Mouse (Mus musculus) adrenal gland, adult 2 months (tissue): ENCODE results near the gene Gm28035. TPM values are rescaled to one million over a fixed set of nuclear protein-coding genes. Genes with fewer than 3 reads are reported as not detected.

Experiments used
- DNase-seq: peaks from one replicate; pipeline ENCODE4 v3.0.0; 2021
- polyA plus RNA-seq: library from polyadenylated mRNA; depleted of rRNA; stranded (reverse); fragments of >200 nt; gene quantifications from 2 replicates; pipeline ENCODE4 v1.2.3, GENCODE M21; 2012
- total RNA-seq, 2 experiments: library from RNA; stranded (reverse); gene quantifications; 2 replicates each; pipeline ENCODE4 v1.2.3; 2021

Gene Gm28035
- total and polyA plus RNA-seq, 3 experiments, result 0.97 to 14.0 (median 1.9) TPM

DNA sequence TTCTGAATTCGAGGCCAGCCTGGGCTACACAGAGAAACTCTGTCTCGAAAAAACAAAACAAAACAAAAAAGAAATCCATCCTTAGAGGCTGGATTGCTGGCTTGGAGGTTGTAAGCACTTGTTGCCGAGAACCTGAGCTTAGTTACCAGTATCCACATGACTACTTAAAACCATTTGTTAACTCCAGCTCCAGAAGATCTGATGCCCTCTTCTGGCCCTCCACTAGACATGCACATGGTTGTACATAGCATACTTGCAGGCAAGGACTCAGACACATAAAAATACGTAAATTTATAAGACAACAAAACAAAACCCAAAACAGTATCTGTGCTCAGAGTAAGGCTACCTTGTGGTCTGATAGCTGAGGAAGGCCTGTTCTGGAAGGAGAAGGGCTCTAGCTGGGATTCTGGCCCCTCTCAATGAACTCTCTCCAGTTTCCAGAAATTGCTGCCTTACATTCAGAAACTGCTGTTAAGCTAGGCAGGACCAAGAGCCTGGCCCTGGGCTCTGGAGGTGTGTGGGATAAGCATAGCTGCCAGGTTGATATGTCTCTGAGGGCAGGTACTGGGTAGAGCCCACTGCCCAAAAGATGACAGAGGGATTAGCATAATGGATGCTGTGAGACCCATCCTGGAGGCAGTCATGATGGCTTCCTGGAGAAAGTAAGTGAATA lies 20.8 kb downstream of the Gm28035 start:
- DNase-seq, result no peak

DNA sequence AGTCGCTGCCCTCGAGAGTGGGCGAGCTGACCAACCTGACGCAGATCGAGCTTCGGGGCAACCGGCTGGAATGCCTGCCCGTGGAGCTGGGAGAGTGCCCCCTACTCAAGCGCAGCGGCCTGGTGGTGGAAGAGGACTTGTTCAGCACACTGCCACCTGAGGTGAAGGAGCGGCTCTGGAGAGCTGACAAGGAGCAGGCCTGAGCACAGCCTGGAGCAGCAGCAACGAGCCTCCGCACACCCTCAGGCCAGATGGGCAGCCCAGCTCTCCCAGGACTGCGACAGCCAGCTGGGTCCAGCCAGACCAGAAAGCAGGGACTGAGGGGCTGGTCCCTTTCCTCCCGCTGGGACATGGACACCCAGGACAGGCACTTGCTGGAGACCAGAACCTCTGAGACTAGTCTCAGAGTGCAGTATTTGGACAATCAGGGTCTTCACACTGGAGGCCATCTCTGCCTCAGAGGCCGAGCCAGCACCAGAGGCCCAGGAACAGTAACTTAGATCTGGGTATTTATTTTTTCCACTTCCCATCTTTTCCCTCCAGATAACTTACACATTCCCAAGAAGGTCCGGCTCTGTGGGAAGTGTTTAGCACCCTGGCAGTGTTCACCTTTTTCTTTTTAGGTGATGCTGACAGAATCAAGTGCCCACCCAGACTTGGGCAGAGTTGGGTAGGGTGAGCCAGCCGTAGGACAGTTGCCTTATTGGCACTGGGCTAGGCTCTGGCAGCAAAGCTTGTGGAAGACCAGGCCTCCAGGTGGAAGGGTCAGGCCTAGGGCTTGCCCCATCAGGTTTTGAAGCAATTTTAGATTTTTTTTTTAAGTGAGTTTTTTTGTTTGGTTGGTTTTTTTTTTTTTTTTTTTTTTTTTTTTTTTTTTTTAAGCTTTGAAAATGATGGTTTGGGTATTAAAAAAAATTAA lies 21.8 kb downstream of the Gm28035 start:
- no peak for DNase-seq

DNA sequence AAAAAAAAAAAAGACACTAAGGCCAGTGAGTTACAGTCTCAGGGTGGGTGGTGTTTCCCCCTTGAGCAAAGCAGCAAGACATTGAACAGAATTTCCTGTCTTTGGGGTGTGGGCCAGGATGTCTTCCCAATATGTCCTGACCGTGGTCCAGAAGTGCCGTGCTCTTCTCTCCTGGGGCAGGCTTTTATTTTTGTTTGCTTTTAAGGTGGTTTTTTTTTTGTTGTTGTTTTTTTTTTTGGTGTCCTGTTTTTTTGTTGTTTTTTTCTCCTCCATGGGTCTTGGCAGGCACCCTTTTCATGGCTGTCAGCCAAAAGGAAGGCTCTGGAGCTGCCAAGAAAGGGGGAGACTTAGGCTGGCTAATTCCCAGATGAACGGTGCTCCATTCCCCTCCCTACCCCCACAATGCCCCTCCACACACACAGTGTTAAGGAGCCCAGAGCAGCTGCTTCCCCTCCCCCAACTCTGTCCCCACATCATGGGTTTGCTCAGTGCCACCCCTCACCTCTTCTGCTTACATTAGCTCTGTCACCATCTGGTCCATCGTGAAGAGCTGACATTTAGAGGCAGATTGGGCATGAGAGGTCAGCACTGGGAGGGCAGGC lies 22.6 kb downstream of the Gm28035 start:
- DNase-seq, result peak; percentile 75

- DNase-seq, result no peak
Observed at GRCm38 (mm10) chr2:30263811-30264210, 23.4 kb downstream of the Gm28035 start.

GRCm38 (mm10) chr2:30264671-30265519 lies 24.5 kb downstream of the Gm28035 start:
- DNase-seq, result no peak

DNA sequence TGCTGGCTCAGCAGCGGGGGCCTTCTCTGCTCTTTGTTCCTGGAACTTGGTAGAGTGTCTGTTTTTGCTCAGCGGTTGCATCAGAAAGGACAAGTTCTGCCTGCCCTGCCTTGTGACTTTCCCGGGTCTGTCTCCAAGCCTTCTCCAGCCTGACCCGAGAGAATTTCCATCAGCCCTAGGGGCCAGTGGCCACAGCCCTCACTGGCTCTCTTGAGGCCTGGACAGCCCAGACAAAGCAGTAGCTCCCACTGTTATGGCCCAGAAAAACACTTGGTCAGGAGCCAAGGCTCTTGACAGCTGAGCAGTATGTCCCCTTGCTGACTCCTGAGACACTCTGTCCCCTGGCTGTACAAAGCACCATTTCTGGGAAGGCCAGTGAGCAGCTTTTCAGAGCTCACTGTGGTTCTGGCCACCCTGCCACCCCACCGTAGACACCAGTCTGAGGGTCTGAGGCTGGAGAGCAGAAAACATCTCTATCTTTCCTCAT lies 25.4 kb downstream of the Gm28035 start, which contains the start of gene Phyhd1:
Phyhd1 (plus strand) TSS at position 437 of the 487 bp plus-strand sequence.
- peak; percentile 82 for DNase-seq

DNA sequence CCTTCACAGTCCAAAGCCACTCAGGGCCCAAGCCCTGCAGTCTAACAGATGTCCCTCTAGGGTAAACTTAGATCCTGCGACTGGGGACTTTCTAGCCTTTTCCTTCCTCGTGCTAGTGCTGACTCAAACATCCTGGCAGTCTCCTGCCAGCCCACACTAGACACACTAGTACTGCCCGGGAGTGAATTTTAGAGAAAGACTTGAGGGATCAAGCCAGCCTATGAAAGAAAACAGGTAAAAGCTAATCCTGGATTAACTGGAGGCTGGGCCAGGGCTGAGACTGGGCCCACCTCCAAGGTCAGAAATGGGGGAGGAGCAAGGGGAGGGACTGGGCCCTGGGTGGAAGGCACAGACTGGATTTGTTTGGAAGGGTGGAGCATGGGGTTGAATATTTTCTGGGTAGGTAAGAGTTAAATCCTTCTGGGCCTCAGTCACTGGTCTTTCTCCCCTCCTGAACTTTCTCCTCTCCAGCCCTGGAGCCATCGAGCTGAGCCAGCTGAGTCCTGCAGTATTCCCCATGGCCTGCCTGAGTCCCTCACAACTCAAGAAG lies 26.1 kb downstream of the Gm28035 start:
- DNase-seq, result peak; percentile 87

DNA sequence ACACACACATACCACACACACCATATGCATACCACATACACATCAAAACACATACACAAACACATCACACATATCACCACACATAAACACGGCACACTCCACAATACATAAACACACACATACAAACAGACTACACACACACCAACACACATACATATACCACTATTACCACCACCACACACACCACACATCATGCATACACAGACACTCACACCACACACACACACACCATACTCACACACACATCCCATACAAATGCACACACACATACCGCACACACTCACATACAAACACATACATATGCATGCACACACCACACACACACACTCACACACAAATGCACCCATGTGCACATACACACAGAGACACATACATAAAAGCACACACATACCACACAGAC lies 27.1 kb downstream of the Gm28035 start:
- DNase-seq, result no peak

- peak; percentile 59 for DNase-seq
Observed at GRCm38 (mm10) chr2:30268371-30268770, 28.0 kb downstream of the Gm28035 start.

- DNase-seq, result no peak
Observed at GRCm38 (mm10) chr2:30269241-30269990, 29.0 kb downstream of the Gm28035 start.

DNA sequence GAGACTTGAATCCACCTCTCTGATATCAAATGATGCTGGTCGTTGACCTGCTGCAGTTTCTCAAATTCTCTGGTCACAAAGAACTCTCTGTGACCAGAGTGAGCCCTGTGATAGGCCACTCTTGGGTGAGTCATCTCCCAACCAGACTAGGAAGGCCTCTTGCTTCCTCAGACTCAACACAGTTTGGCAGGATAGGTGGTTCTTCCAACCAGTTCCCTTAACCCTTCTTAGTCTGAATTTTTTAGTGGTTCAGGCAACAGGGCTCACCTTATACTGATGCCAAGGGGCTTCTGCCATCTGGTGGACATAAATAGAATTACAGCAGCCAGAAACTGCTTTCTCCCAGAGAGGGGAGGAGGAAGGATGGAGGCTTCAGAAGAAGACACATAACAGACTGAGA lies 29.8 kb downstream of the Gm28035 start:
- DNase-seq, result peak; percentile 85

DNA sequence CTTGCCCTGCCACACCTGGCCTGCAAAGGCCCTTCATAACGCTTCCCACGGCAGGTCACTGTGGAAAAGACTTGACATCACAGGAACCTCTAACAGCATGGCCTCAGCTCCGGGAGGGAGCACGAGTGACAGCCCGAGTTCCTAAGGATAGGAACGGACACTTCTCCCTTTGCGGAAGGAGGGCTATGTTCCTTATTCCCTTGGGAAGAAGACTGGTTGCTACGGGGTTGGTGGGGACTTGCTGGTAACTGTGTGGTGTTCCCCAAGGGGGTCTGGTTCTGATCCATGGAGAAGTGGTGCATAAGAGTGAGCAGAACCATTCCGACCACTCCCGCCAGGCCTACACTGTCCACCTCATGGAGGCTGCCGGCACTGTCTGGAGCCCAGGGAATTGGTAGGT lies 40.4 kb downstream of the Gm28035 start, which contains the start of gene Gm28038:
Gm28038 (plus strand) TSS at position 301 of the 400 bp plus-strand sequence.
- no peak for DNase-seq

DNA sequence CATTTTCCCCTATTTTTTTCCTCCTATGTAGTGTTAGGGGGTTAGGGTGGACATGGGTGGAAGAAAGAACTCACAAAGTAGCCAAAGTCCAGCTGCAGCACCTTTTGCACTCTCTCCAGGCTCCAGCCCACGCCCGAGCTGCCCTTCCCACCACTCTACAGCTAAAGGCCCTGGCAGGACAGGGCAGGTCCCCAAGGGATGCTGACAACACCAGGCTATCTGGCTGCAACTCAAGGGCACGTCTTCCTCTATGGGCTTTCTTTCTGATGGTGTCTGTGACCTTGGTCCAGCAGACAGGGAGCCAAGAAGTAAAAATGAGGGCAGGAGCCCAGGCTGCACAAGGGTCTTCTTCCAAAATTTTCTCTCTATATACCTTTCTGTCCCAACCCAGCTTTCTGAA lies 41.3 kb downstream of the Gm28035 start:
- DNase-seq, result peak; percentile 80

- peak; percentile 23 for DNase-seq
Observed at GRCm38 (mm10) chr2:30283193-30283592, 42.8 kb downstream of the Gm28035 start.

DNA sequence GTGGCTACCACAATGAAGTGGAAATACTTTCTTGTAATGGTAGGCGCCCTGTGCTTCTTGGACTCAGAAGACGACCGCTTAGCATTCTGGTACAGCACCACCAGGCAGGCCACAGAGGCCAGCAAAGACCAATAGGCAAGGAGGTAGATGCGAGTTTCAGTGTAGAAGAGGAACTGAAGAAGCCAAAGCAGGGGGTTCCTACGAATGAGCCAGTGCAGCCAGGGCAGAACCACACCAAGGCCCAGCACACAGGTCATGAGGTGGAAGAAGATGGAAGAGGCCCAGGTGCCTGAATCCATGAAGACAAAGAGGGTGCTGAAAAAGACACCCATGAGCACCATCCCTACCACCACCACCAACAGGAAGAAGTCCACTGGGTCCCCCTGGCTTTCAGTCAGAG lies 44.6 kb downstream of the Gm28035 start:
- DNase-seq, result no peak

DNA sequence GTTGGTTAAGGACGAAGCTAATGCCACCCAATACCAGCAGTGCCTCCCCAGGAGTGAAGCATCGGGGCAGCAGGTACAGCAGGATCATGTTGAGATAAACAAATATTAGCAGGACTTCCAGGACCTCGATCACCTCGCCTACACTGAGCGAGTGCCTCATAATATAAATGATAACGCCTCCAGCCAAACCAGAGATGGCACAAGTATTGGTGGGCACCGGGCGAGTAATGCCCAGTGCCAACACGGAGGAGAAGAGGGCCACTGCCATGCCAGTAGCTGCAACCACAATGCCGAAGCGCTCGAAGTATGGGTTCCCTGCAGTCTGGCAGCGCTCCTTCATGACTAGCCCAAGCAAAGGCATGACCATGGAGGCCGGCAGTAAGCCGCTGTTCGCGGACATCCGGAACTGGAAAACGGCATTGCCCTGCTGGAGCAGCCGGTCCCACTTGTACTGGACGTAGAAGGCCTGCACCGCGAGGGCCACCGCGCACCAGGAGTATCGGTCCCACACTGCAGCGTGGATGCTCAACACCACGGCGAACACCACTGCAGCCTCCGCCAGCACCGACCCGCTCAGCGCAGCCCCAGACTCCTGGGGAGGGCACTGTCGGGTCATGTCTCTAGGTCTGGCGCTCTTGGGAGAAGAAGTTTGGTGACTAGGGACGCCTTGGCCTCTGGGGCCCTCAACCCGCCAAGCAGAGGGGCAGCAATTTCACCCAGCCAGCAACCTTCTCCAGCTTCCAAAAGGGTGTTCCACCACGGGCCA lies 45.2 kb downstream of the Gm28035 start:
- no peak for DNase-seq

DNA sequence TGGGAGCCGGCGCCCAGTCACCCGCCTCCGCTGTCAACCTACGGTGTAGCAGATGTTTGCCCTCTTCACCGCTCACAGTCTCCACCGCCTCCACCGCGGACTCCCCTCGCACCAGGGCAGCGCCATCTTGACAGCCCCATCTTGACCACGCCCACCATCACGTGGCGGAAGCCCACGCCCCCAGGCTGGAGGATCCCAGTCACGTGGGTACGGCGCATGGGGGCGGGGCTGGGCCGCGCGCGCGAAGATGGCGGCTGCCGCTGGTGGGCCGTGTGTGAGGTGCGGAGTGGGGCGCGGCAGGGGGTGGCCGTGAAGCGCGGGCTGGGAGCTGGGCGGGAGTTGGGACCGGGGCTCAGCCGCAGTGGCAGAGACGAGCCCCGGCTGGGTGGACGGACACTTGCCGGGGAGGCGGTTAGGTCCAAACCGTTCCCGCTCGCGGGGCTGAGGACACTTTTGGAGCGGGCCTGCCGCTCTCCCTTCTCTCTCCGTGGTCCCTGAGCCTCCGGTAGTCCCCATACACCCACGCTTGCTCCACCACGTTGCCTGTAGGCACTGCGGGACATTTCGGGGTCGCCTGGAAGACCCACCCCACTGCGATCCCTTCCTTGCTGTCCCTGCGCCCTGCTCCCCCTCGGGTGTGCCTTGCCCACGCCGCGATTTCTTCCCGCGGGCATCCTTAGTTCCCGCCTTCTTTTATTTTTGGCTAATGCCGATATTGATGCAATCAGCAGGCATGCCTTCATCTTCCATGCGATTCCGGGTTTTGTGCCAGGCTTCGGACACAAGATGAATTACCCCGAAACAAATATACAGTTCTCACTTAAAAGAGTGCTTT lies 46.0 kb downstream of the Gm28035 start, which contains the start of the genes Dolk and Nup188:
Dolk (minus strand) TSS at position 143 of the 835 bp plus-strand sequence.
Nup188 (plus strand) TSS at position 206 of the 835 bp plus-strand sequence.
- peak; percentile 97 for DNase-seq

GRCm38 (mm10) chr2:30287027-30287373 lies 46.6 kb downstream of the Gm28035 start:
- peak; percentile 21 for DNase-seq

DNA sequence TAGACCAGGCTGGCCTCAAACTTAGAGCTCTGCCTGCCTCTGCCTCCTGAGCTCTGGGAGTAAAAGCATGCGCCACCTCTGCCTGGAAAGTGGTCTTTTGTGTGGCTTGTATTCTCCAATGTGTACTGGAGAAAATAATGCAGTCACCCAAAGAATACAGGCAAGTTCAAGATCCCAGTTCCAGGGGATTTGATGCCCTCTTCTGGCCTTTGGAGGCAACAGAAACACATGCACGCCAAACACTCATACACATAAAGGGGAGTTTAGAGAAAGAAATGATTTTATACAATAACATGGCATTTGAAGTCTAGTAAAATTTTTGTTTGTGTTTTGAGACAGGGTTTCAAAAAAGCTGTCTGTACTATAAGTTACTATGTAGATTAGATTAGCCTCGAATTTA lies 59.2 kb downstream of the Gm28035 start:
- peak; percentile 34 for DNase-seq
